ENCODE assay signal across 8 mouse cellular contexts in the genomic region with DNA sequence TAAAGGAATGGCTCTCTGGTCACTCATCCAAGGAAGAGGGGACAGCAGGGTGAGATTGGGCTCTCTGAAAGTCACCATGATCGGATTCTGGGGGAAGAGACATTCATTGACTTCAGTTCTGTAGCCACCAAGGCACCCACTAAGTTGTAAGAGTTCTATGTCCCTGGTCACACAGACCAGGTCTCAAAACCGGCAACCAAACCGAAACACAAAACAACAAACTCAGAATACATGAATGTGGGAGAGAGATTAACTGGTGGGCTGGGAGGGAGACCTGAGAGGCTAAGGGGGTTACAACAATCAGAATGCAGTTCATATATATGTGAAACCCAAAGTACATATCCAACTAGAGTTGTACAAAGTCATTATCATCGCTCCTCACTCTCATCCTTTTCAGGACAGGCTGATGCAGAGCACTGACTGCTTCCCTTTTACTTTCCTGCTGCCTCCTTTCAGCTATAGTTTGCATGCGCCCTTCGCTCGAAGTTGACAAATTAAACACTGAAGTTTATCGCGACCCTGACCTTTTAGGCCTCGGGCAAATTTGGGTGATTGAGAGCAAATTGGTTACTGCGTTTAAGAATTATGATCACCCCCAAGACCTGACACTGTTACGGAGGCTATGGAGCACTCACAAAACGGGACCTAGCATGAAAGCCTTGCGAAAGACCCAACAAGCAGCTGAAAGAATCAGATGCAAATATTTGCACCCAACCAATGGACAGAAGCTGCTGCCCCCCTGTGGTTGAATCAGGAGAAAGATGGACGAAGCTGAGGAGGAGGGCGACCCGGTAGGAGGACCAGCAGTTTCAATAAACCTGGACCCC. TPM values are rescaled to one million over a fixed set of nuclear protein-coding genes. Genes with fewer than 3 reads are reported as not detected.
DNase-seq lines count a peak whose midpoint lies in the region; ATAC-seq and TF ChIP-seq lines count a peak whose summit lies in the region.

No protein-coding gene starts in this region.

- no peak overlapping the region for H3K27ac ChIP-seq in embryonic facial prominence, embryonic 15.5 days (replicated peaks)
- no peak overlapping the region for H3K27ac ChIP-seq in hindbrain, embryonic 12.5 days

- no peak overlapping the region for H3ac ChIP-seq in myocyte (ENCODE audit: control insufficient read depth, insufficient read length)

- H3K4me2 ChIP-seq in embryonic facial prominence, embryonic 15.5 days (replicated peaks): peak overlapping the region; percentile 57
- peak overlapping the region; percentile 66 for H3K4me2 ChIP-seq in hindbrain, embryonic 12.5 days (replicated peaks)
- H3K4me2 ChIP-seq in myocyte (ENCODE audit: low read depth): peak overlapping the region; percentile 64

- no peak for TF ChIP-seq POLR2A in myocyte (IDR thresholded peaks at IDR 0.05; ENCODE audit: insufficient read length, low read depth)

- H3K9ac ChIP-seq in embryonic facial prominence, embryonic 15.5 days: no peak overlapping the region
- no peak overlapping the region for H3K9ac ChIP-seq in hindbrain, embryonic 12.5 days

- H3K27me3 ChIP-seq in embryonic facial prominence, embryonic 15.5 days: no peaks in the 10 kb centered on the region
- H3K27me3 ChIP-seq in hindbrain, embryonic 12.5 days: no peaks in the 10 kb centered on the region
- H3K27me3 ChIP-seq in myocyte (ENCODE audit: control insufficient read depth, insufficient read depth, insufficient read length): no peaks in the 10 kb centered on the region

- H3K79me2 ChIP-seq in myocyte (ENCODE audit: control insufficient read depth, insufficient read depth): no peaks in the 10 kb centered on the region

- ATAC-seq in embryonic facial prominence, embryonic 15.5 days (ENCODE audit: insufficient number of reproducible peaks, low FRiP score, low TSS enrichment, low read depth): no peak
- no peak for ATAC-seq in hindbrain, embryonic 12.5 days (ENCODE audit: low FRiP score)

- H3K9me3 ChIP-seq in embryonic facial prominence, embryonic 15.5 days (replicated peaks): no peaks in the 10 kb centered on the region
- H3K9me3 ChIP-seq in hindbrain, embryonic 12.5 days (replicated peaks): no peaks in the 10 kb centered on the region

- peak; percentile 33 to 37 for DNase-seq in left cerebral cortex, adult 18-20 months (ENCODE audit: low spot score in 2 of 2)
- DNase-seq in left cerebral cortex, adult 8-10 months (ENCODE audit: low spot score in 2 of 2): no peak
- peak; percentile 73 for DNase-seq in adrenal gland, postnatal 10 days
- peak; percentile 83 for DNase-seq in liver
- peak; percentile 30 to 48 for DNase-seq in urinary bladder, postnatal 36 days (ENCODE audit: low spot score in 2 of 2)

- no peaks in the 10 kb centered on the region for H3K36me3 ChIP-seq in embryonic facial prominence, embryonic 15.5 days
- H3K36me3 ChIP-seq in hindbrain, embryonic 12.5 days: no peaks in the 10 kb centered on the region
- no peaks in the 10 kb centered on the region for H3K36me3 ChIP-seq in myocyte (ENCODE audit: control insufficient read depth, insufficient read depth)

- WGBS in embryonic facial prominence, embryonic 15.5 days: 15% methylated on average over 17 of the region's 17 CpGs
- 12% methylated on average over 17 of the region's 17 CpGs for WGBS in hindbrain, embryonic 12.5 days

- H3K4me1 ChIP-seq in embryonic facial prominence, embryonic 15.5 days: peaks cover 13% of the 10 kb centered on the region
- peaks cover 12% of the 10 kb centered on the region for H3K4me1 ChIP-seq in hindbrain, embryonic 12.5 days

- peak overlapping the region; percentile 29 for H3K4me3 ChIP-seq in embryonic facial prominence, embryonic 15.5 days (replicated peaks)
- H3K4me3 ChIP-seq in hindbrain, embryonic 12.5 days: peak overlapping the region; percentile 55
- no peak overlapping the region for H3K4me3 ChIP-seq in myocyte

TF ChIP-seq in myocyte, 11 proteins besides CTCF, POLR2A, EP300 and RAD21:
- peak; percentile 64; the same call in 1 of the 2 replicates for TF ChIP-seq CEBPB (IDR thresholded peaks at IDR 0.05; ENCODE audit: insufficient read depth, poor library complexity, severe bottlenecking)
- TF ChIP-seq MYOD1 (IDR thresholded peaks at IDR 0.05; ENCODE audit: control insufficient read depth in 1 of 3, insufficient read length in 2 of 3, low read depth in 2 of 3): no peak

RNA-seq across cellular contexts. Expression of a gene that starts 33.8 kb away (rescaled TPM):
- not detected for total RNA-seq in left cerebral cortex, adult 18-20 months (2021)
- not detected for total RNA-seq in left cerebral cortex, adult 8-10 months (2022)
- total RNA-seq in adrenal gland, postnatal 10 days (2021): not detected
- 0.04 TPM in 1 of 2 replicates, not detected in the other for polyA plus RNA-seq in embryonic facial prominence, embryonic 15.5 days (2015; fragmentation: Nextera tagmentation; extraction: Ambion mirVana)
- polyA plus RNA-seq in hindbrain, embryonic 12.5 days (2016; fragmentation: Nextera tagmentation; extraction: Ambion mirVana): 0.04 TPM in 1 of 2 replicates, not detected in the other
- polyA plus RNA-seq in myocyte (2012; fragmentation: generic; extraction: Trizol): not detected

RNA-seq across cellular contexts. Expression of a gene that starts 41.6 kb away (rescaled TPM):
- total RNA-seq in left cerebral cortex, adult 18-20 months (2021): 10 to 100 TPM; 55.9 to 58.2 TPM
- total RNA-seq in left cerebral cortex, adult 8-10 months (2022): 10 to 100 TPM; 56.8 to 62.7 (median 59.6) TPM
- 10 to 100 TPM; 60.8 to 65.6 TPM for total RNA-seq in adrenal gland, postnatal 10 days (2021)
- 4.5 and 5.4 TPM in 2 replicates for polyA plus RNA-seq in embryonic facial prominence, embryonic 15.5 days (2015; fragmentation: Nextera tagmentation; extraction: Ambion mirVana)
- 5.4 and 5.5 TPM in 2 replicates for polyA plus RNA-seq in hindbrain, embryonic 12.5 days (2016; fragmentation: Nextera tagmentation; extraction: Ambion mirVana)
- polyA plus RNA-seq in myocyte (2012; fragmentation: generic; extraction: Trizol): 23.1 TPM

RNA-seq across cellular contexts. Expression of a gene that starts 55.2 kb away (rescaled TPM):
- total RNA-seq in left cerebral cortex, adult 18-20 months (2021): not detected
- not detected for total RNA-seq in left cerebral cortex, adult 8-10 months (2022)
- total RNA-seq in adrenal gland, postnatal 10 days (2021): not detected
- not detected in 2 replicates for polyA plus RNA-seq in embryonic facial prominence, embryonic 15.5 days (2015; fragmentation: Nextera tagmentation; extraction: Ambion mirVana)
- not detected in 2 replicates for polyA plus RNA-seq in hindbrain, embryonic 12.5 days (2016; fragmentation: Nextera tagmentation; extraction: Ambion mirVana)
- polyA plus RNA-seq in myocyte (2012; fragmentation: generic; extraction: Trizol): not detected

Comparison
In these comparisons a context has a peak if more than half of its experiments do, and no peak if none do; other contexts are left out.
1. DNase-seq: peak in left cerebral cortex, adult 18-20 months (2 of 2), adrenal gland, postnatal 10 days (single experiment), liver (single experiment) and urinary bladder, postnatal 36 days (2 of 2); none in left cerebral cortex, adult 8-10 months (0 of 2).
2. Peak in every context shown above with its lines, with median percentiles within 50 percentile points of each other: H3K4me2 ChIP-seq.